Mouse (Mus musculus) stomach, postnatal 0 days (tissue): ENCODE data around the gene Hras. TPM values are rescaled to one million over a fixed set of nuclear protein-coding genes. Genes with fewer than 3 reads are reported as not detected.

Experiments used
- ATAC-seq: fragments of 200-750 bp; cut with Nextera tagmentation; 2 replicates; pipeline ENCODE4 v1.8.0; 2017; ENCODE audit not compliant: low FRiP score, low TSS enrichment
- DNase-seq: peaks from one replicate; pipeline ENCODE4 v3.0.0-alpha.2; 2016; ENCODE audit warnings: low spot score
- H3K27ac ChIP-seq: fragments of 300-500 bp; sonication (generic); replicated peaks from 2 replicates; pipeline ENCODE4 v1.5.1; 2014; ENCODE audit warnings: mild to moderate bottlenecking, control low read depth
- H3K27me3 ChIP-seq: fragments of 300-500 bp; sonication (generic); 2 replicates; pipeline ENCODE4 v1.6.1; 2014; ENCODE audit warnings: low read length; ENCODE audit not compliant: control insufficient read depth, insufficient read depth
- H3K36me3 ChIP-seq: fragments of 300-500 bp; sonication (generic); 2 replicates; pipeline ENCODE4 v1.6.1; 2014; ENCODE audit warnings: low read length, mixed read lengths; ENCODE audit not compliant: control insufficient read depth, insufficient read depth
- H3K4me1 ChIP-seq: fragments of 300-500 bp; sonication (generic); replicated peaks from 2 replicates; pipeline ENCODE4 v1.6.1; 2014; ENCODE audit warnings: antibody characterized with exemption; ENCODE audit not compliant: control insufficient read depth, insufficient read depth
- H3K4me2 ChIP-seq: fragments of 300-500 bp; sonication (generic); replicated peaks from 2 replicates; pipeline ENCODE4 v1.6.1; 2014; ENCODE audit warnings: low read depth, mild to moderate bottlenecking, control low read depth, moderate library complexity
- H3K4me3 ChIP-seq: fragments of 300-500 bp; sonication (generic); 2 replicates; pipeline ENCODE4 v1.5.1; 2014; ENCODE audit warnings: low read depth, low read length, control low read depth
- H3K9ac ChIP-seq: fragments of 300-500 bp; sonication (generic); 2 replicates; pipeline ENCODE4 v1.6.1; 2014; ENCODE audit warnings: mild to moderate bottlenecking, low read length, control low read depth, mixed read lengths
- H3K9me3 ChIP-seq: fragments of 300-500 bp; sonication (generic); 2 replicates; pipeline ENCODE4 v1.6.1; 2016; ENCODE audit warnings: low read length; ENCODE audit not compliant: control insufficient read depth
- CTCF ChIP-seq: IDR thresholded peaks from 2 replicates; pipeline ENCODE4 v1.5.1; 2016; ENCODE audit warnings: antibody characterized with exemption, low read depth, mild to moderate bottlenecking, moderate library complexity
- EP300 ChIP-seq: optimal IDR thresholded peaks from 2 replicates; pipeline ENCODE3; 2016; ENCODE audit warnings: antibody characterized with exemption
- WGBS: fragments of 180-500 bp; shearing (Covaris S2); extraction: QIAGEN DNeasy Blood & Tissue Kit; methylation state at CpG from one replicate; pipeline ENCODE4 v1.1.7; 2014; 5-methylcytosine and 5-hydroxymethylcytosine counted together
- polyA plus RNA-seq: library from polyadenylated mRNA; unstranded; fragments of >200 nt; fragmentation: Nextera tagmentation; extraction: Ambion mirVana; gene quantifications from 2 replicates; pipeline ENCODE4 v1.2.1, GENCODE M21; 2015

Hras gene
- 118 and 125 TPM in 2 replicates for polyA plus RNA-seq

DNA sequence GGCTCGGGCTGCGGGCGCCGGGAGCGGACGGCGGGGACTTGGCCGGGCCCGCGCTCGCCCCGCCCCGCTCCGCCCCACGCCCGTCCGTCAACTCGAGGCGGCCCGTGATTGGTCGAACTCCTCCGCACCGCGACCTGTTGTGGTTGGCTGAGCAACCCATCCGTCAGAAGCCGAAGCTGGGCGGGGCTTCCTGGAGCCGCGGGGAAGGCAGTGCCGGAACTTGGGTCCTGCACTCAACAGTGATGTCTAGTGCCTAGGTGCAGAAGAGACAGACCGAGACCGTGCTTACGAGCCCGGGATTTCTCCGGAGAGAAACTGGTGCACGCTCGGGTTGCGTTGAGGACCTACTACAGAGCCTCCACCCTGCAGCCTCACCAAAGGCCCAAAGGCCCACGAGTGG lies at the start of gene Hras, which contains the start of gene Lrrc56:
Gene Hras (minus strand): TSS at position 58 of the 400 bp plus-strand sequence.
Gene Lrrc56 (plus strand): TSS at position 210 of the 400 bp plus-strand sequence.
- Histone ChIP-seq H3K36me3 (peaks cover 26% of the 10 kb centered on the region), H3K27me3 (no peaks in the 10 kb centered on the region), H3K9ac (peak within 1 kb of the TSS; percentile 97), H3K27ac (peak within 1 kb of the TSS; percentile 91), H3K4me3 (peak within 1 kb of the TSS; percentile 76), H3K4me1 (peaks cover 6% of the 10 kb centered on the region; the same call in 1 of the 2 replicates), H3K4me2 (peak within 1 kb of the TSS; percentile 90), H3K9me3 (no peaks in the 10 kb centered on the region)
- TF ChIP-seq EP300 (no peak), CTCF (no peak)
- DNase-seq (peak; percentile 99), ATAC-seq (peak; percentile 95)
- under 1% methylated on average over 26 of the region's 39 CpGs for WGBS

DNA sequence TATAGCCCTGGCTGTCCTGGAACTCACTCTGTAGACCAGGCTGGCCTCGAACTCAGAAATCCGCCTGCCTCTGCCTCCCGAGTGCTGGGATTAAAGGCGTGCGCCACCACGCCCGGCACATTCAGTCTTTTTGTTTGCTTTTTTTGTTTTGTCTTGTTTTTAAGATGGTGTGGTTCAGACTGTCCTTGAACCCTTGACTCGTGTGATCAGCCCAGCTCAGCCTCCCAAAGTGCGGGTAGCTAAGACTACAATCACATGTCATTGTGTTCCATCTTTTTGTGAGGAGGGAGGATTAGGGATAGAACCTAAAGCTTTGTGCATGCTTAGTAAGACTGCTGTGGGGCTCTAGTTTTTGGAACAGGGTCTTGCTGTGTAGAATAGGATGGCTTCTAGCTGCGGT lies 37.7 kb upstream of the Hras start:
- peaks cover 23% of the 10 kb centered on the region for H3K36me3 ChIP-seq

GRCm38 (mm10) chr7:141231111-141231510 lies 37.3 kb upstream of the Hras start:
- H3K4me2 ChIP-seq, result no peak overlapping the region
- no peaks in the 10 kb centered on the region for H3K9me3 ChIP-seq
- H3K27me3 ChIP-seq, result no peaks in the 10 kb centered on the region
- WGBS, result 90% methylated on average over 3 of the region's 3 CpGs
- DNase-seq (no peak), ATAC-seq (no peak)
- TF ChIP-seq CTCF, result no peak
- no peak for TF ChIP-seq EP300
- H3K4me1 ChIP-seq, result 0 out of 2 replicates have a peak, but pooled peaks cover 4% of the 10 kb centered on the region
- H3K27ac ChIP-seq, result no peak overlapping the region
- no peak overlapping the region for H3K9ac ChIP-seq
- H3K36me3 ChIP-seq, result peaks cover 23% of the 10 kb centered on the region
- H3K4me3 ChIP-seq, result no peak overlapping the region

More for the DNA sequence above, 37.7 kb upstream of the Hras start:
- Histone ChIP-seq H3K27ac (no peak overlapping the region), H3K9ac (no peak overlapping the region), H3K4me2 (no peak overlapping the region), H3K4me3 (no peak overlapping the region), H3K27me3 (no peaks in the 10 kb centered on the region), H3K9me3 (no peaks in the 10 kb centered on the region), H3K4me1 (0 out of 2 replicates have a peak, but pooled peaks cover 4% of the 10 kb centered on the region)
- no peak for TF ChIP-seq EP300
- TF ChIP-seq CTCF, result no peak
- DNase-seq, result no peak
- 87% methylated on average over 7 of the region's 10 CpGs for WGBS
- ATAC-seq, result no peak

DNA sequence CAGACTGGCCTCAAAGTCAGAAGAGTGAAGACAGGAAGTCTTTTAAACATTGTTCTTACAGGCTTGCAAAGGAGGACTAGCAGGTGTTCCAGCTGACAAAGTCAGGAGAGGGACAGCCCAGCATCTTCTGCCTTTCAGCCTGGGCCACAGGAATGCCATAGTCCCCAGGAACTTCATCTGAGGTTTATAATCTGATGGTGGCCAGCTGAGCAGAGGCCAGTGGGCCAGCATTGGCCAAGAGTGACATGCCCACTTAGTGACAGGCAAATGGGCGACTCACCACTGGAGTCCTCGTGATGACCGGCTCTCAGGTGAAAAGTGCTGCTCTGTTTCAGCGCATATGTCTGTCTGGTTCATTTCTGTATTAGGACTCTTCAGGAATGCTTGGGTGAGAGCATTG lies 36.8 kb upstream of the Hras start:
- no peak for DNase-seq
- peaks cover 23% of the 10 kb centered on the region for H3K36me3 ChIP-seq
- TF ChIP-seq EP300, result no peak
- TF ChIP-seq CTCF, result no peak
- no peak overlapping the region for H3K27ac ChIP-seq
- no peak overlapping the region for H3K9ac ChIP-seq
- H3K4me2 ChIP-seq, result no peak overlapping the region
- H3K9me3 ChIP-seq, result no peaks in the 10 kb centered on the region
- no peak overlapping the region for H3K4me3 ChIP-seq
- ATAC-seq, result no peak
- WGBS, result 92% methylated on average over 4 of the region's 4 CpGs
- 0 out of 2 replicates have a peak, but pooled peaks cover 4% of the 10 kb centered on the region for H3K4me1 ChIP-seq
- H3K27me3 ChIP-seq, result no peaks in the 10 kb centered on the region

DNA sequence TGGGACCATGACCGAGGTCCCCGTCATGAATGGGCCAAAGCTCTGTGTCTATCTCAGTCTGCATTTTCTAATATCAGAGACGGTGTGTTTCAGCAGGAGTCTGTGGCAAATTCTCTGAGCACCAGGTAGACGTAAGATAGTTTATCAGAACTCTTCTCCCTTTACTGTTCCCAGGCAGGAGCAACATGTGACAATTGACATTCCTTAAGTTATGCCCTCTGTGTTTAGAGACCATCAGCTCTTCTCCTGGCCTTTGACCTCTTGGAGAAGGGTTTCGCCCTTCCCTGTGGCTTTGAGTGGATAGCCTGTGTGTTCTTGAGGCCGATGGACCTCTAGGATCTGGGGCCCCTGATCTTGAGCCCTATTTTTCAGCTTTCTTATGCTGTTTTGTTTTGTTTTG lies 35.9 kb upstream of the Hras start:
- Histone ChIP-seq H3K36me3 (peaks cover 21% of the 10 kb centered on the region), H3K4me2 (peak overlapping the region; percentile 76), H3K27me3 (no peaks in the 10 kb centered on the region), H3K27ac (no peak overlapping the region; the same call in 1 of the 2 replicates), H3K9ac (peak overlapping the region; percentile 99), H3K4me3 (peak overlapping the region; percentile 96), H3K9me3 (no peaks in the 10 kb centered on the region), H3K4me1 (0 out of 2 replicates have a peak, but pooled peaks cover 4% of the 10 kb centered on the region)
- 41% methylated on average over 6 of the region's 6 CpGs for WGBS
- TF ChIP-seq CTCF, result no peak
- no peak for TF ChIP-seq EP300
- ATAC-seq, result no peak
- DNase-seq, result no peak

DNA sequence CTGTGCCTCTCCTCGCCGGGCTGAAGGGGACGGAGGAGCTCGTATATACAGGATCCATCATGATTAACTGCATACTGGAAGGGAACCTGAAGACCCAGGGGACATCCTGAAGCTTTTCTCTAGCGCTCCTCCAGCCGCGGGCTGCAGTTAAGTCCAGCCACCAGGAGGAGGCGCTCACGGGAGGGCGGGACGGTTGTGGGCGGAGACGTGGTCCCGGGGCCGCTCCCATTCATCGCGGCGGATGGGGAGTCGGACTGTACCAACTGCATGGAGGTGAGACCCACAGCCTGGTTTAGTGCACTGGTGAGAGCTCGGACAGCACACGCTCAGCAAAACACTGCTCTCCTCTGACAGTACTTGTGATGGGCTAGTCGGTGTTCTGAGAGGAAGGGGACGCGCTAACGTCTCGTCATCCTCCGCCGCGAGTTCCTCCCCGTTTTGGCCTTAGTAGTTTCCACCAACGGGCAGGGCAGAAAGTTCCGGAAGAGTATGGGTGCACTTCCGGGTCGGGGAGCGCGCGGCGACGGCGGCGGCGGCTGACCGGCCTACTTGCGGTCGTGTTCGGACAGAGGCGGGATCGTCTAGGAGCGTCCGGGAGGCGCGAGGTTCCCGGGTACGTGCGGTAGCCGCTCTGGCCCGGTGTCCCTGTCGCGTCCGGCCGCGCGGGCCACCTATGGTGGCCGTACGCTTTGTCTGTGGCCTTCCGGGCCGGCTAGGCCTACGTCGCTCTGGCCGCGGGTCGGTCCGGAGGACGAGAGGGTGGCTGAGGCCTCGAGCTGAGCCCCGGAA lies 34.7 kb upstream of the Hras start, which contains the start of gene Phrf1:
Gene Phrf1 (plus strand): TSS at position 506 of the 789 bp plus-strand sequence.
- peak within 1 kb of the TSS; percentile 94 for H3K27ac ChIP-seq
- peak; percentile 100 for TF ChIP-seq CTCF
- TF ChIP-seq EP300, result peak; percentile 68
- H3K36me3 ChIP-seq, result peaks cover 13% of the 10 kb centered on the region
- peak within 1 kb of the TSS; percentile 99 for H3K9ac ChIP-seq
- WGBS, result under 1% methylated on average over 68 of the region's 76 CpGs
- 0 out of 2 replicates have a peak, but pooled peaks cover 4% of the 10 kb centered on the region for H3K4me1 ChIP-seq
- H3K4me2 ChIP-seq, result peak within 1 kb of the TSS; percentile 76
- peak; percentile 92 for ATAC-seq
- peak; percentile 92 for DNase-seq
- no peaks in the 10 kb centered on the region for H3K27me3 ChIP-seq
- H3K9me3 ChIP-seq, result no peaks in the 10 kb centered on the region
- H3K4me3 ChIP-seq, result peak within 1 kb of the TSS; percentile 96
